Mouse (Mus musculus) ovary, postnatal 36 days (tissue): ENCODE data around the gene Trcg1.

Experiments
- DNase-seq: peaks from one replicate; pipeline ENCODE4 v3.0.0; 2022; ENCODE audit warnings: low spot score, mixed read lengths

Gene Trcg1

GRCm38 (mm10) chr9:57297938-57298337, 61.6 kb downstream of the Trcg1 start:
- DNase-seq, result no peak
